Mouse (Mus musculus): ENCODE data around the gene Ccdc63.
A peak's percentile ranks its signal among the peaks of the same experiment; 100 is the strongest.
"Not testable (repeated sequence)": the region's sequence is repeated elsewhere in the genome, so short reads cannot be mapped to it uniquely, and the experiment has no call there.

Ccdc63 gene

DNA sequence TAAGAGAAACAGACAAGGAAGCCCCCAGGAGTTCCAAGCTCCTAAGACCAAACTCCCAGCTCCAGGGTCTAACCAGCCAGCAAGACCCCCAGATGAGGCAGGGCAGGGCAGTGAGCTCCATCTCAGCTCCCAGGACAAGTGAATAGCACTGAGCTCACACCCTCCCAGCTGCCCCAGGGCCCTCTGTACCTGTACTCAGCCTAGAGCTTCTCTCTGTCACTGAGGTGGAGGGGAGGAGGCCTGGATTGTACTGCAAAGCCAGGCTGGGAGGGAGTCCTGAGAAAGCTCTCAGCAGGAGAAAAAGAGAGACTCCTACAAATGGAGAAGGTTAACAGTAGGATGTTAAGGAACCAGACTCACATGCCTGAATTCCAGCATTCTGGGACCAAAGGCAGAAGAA lies 6.0 kb upstream of the Ccdc63 start:
- no peak for DNase-seq

- DNase-seq = no peak
Observed at GRCm38 (mm10) chr5:122146056-122146580, 5.5 kb upstream of the Ccdc63 start.

DNA sequence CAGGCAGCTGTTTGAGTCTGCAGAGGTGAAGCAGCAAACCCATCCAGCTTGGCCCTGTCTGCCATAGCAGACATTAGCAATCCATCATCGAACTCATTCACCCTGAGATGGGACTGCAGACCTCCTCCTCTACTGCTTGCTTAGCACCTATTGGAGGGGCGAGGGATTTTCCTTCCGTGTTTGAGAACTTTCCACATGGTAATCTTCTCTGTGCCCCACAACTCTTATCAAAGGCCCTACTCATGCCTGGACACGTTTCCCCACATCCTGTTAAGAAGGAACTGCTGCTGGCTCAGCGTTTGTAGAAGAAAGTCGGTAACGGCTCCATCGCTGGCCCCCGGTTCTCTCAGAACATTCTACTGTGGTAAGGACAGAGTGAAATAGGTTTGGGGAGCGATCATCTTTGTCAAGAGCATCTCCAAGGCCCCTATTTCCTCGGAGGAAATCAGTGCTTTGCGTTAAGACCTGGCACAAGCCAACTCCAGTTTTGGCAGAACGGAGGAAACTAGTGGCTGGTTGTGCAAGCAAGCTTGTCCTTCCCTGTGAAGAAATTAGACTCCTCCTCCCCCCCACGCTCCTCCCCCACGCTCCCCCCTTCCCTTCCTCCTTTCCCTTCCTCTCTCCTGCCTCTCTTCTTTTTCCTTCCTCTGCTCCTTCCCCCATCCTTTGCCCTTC lies 4.9 kb upstream of the Ccdc63 start:
- DNase-seq = no peak

GRCm38 (mm10) chr5:122144825-122145224 lies 4.2 kb upstream of the Ccdc63 start:
- DNase-seq = no peak

DNA sequence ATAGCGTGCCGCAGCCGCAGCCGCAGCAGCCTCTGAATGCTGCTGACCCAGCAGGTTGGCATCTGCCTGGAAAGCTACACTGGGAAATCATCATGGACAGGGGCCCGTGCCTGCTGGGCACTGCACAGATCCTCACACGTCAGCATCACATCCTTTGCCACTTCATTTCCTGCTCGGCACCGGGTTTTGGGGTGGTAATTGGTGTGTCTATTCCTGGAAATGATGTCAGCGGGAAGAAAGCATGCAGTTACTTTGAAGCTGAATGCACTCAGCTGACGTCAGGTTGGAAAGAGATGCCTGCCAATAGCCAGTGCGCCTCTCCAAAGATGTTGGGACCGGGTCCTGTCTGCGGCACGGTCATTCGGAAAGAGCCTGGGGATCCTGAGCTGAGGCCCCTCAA lies 2.9 kb upstream of the Ccdc63 start:
- peak; percentile 75 for DNase-seq

DNA sequence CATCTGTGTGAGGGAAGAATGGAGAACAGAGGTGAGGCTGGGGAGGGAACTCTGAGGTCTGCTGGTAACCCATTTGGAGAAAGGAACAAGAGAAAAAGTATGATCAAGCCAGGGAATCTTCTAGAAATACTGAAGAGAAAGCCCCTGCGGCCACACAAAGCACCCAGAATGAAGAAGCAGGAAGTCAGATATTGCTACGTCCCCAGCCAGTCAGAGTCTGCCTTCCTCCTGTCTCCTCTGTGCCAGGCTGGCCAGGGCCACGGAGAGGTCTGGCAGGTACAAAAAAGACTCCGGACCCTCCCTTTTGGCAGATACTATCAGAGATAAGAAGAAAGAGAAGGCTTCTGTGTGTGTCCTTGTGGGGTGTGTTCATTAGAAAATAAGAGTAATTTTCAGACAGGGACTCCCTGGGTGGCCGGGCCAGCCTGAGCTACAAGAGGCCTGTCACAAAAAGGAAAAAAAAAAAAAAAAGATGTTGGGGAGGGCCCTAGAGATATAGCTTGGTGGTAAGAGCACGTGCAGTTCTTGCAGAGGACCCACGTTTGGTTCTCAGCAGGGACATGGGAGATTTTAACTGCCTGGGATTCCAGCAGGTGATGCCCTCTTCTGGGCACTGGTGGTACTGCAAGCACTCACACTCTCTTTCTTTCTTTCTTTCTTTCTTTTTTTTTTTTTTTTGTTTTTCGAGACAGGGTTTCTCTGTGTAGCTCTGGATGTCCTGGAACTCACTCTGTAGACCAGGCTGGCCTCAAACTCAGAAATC lies 1.8 kb upstream of the Ccdc63 start:
- peak; percentile 48 for DNase-seq

DNA sequence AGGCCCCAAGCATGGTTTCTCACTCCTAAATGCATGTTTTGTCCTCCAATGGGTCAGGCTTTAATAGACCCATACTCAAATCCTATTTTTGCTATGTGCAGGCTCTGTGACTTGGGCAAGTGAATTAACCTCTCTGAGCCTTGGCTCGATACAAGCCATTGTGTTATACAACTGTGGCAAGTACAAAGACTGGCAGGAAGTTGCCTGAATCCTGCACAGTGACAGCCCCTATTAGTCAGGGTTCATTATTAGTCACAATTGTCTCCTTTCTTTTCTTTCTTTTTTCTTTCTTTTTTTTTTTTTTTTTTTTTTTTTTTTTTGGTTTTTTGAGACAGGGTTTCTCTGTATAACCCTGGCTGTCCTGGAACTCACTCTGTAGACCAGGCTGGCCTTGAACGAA lies 852 bp downstream of the Ccdc63 start:
- not testable (repeated sequence) for DNase-seq

DNA sequence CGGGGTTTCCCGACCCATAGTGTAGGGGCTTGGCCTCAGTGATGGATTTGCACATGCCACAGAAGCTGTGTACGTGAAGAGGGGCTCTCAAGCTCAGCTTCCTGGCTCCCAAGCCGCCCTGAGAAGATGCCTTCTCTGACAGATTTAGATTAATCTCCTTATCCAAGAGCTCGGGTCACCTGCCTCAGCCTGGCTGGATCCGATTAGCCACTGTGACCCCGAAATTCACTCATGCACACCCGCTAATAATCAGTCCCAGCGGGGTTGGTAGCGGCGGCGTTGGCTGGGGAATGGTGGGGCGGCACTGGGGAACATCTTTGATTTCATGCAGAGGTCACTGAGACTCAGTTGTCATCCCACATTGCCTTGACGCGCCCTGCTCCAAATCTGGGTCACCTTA lies 1.8 kb downstream of the Ccdc63 start:
- no peak for DNase-seq

GRCm38 (mm10) chr5:122136508-122137408 lies 3.9 kb downstream of the Ccdc63 start:
- DNase-seq = no peak

- DNase-seq = peak; percentile 77
Observed at GRCm38 (mm10) chr5:122135290-122135882, 5.2 kb downstream of the Ccdc63 start.

DNA sequence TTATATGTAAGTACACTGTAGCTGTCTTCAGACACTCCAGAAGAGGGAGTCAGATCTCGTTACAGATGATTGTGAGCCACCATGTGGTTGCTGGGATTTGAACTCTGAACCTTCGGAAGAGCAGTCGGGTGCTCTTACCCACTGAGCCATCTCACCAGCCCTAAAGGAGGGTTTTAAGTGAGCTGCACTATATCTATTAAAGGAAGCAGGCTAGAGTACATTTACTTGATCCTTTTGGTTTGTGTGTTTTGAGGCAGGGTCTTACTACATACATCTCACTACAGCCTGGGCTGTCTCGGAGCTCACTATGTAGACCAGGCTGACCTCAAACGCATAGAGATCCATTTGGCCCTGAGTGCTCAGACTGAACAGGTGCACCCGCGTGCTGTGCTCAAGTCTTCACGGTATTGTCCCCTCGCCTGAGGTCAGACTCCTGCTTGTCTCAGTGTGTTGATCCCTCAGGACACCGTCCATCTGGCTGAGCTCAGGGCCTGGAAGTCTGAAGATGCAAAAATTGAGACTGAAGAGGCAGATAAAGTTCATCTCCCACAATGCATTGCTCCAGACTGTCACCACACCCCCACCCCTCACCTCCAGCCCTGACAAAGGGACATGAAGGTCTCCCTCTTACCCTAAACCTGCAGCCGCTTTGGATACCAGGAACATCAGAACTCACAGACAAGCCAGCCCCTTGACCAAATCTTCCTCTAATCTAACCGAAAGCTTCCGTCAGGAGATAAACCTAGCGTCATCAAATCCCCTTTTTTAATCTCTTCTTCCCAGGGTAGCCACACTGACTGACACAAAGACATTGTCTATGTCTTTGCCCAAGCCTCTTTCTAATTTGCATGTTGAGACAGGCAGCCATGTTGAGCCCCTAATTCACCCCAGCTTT lies 6.0 kb downstream of the Ccdc63 start:
- peak; percentile 73 for DNase-seq

DNA sequence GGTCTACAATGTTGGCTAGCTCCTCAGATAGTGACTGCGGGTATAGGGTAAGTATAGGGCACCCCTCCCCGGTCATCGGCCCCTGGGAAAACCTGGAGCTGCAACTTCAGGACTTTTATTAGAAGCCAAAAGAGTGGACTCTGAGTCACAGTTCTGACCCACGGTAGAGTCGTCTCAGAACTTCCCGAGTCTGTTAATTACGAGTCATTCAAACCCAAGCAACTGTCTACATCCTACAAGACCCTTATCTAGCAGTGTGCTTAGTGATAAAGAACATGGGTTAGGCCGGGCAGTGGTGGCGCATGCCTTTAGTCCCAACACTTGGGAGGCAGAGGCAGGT lies 7.6 kb downstream of the Ccdc63 start:
- DNase-seq = no peak

DNA sequence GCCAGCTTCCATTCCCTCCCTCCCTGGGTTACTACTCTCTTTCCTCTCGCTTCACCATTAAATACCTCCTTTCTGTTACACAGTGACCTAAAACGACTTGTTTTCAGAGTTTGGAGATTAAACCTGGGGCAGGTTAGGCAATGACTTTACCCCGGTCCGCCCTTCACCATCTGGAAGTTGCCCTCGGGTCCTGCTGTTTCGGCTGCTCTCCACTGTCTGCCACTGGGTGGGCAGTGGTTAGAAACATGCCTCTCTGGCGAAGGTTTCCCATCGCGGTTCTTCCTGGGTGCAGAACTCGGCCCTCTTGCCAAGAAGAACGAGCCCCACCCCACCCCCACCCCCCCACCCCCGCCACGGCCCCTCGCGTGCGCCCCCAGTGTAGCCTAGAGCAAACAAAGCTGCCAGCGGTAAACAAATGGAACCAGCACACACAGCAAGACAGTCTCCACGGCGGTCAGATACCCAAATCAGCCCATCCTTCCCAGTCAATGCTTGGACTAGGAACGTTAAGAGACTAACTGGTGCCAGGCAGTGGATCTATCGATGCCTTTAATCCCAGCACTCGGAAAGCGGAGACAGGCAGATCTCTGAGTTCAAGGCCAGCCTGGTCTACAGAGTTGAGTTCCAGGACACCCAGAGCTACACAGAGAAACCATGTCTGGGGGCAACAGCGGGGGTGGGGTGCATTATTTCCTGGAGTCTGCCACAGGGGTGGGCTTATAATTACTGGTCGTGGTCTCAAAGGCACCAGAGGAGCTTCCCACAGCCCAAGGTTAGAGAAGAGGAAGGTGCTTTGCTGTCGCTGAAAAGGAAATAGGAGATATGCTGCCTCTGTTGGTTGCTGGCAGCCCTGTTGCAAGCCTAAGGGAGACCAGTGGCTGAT lies 8.2 kb downstream of the Ccdc63 start:
- no peak for DNase-seq

GRCm38 (mm10) chr5:122131076-122132051 lies 9.3 kb downstream of the Ccdc63 start:
- DNase-seq = peak; percentile 83

GRCm38 (mm10) chr5:122130341-122130998 lies 10.2 kb downstream of the Ccdc63 start:
- DNase-seq = peak; percentile 88

GRCm38 (mm10) chr5:122129068-122129655 lies 11.5 kb downstream of the Ccdc63 start:
- DNase-seq = peak; percentile 82

GRCm38 (mm10) chr5:122125211-122125760 lies 15.3 kb downstream of the Ccdc63 start:
- DNase-seq = no peak

GRCm38 (mm10) chr5:122116243-122116642 lies 24.4 kb downstream of the Ccdc63 start:
- no peak for DNase-seq
